Mouse (Mus musculus) spleen, adult 2 months (tissue): ENCODE results near the gene Grik2.

Experiments
- CTCF ChIP-seq: fragments of 200-500 bp; IDR thresholded peaks from 2 replicates; pipeline ENCODE4 v1.5.1; 2011; ENCODE audit warnings: mild to moderate bottlenecking, inconsistent platforms; ENCODE audit not compliant: insufficient read depth, insufficient read length, insufficient replicate concordance; ENCODE audit errors: extremely low read depth
- POLR2A ChIP-seq: fragments of 200-500 bp; IDR thresholded peaks from 2 replicates; pipeline ENCODE4 v1.6.1; 2011; ENCODE audit warnings: low read depth, low read length, inconsistent platforms

DNA sequence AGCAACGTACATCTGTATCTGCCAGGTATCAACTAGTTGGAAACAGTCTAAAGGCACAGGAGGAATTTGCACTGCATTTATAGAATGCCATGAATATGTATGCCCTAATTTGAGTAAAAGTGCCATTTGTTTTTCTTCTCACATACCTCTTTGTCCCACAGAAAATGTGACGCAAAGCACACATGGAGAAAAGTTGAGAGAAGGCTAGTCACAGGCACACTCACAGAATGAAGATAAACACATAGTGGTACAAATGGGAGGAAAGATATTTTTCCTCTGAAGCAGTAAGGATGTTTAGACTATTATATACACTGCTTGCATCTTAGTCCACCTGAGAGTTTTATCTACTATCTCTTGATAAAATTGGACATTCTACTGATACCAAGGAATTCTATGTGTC is 190.9 kb downstream of the Grik2 start:
- TF ChIP-seq POLR2A (no peak), CTCF (no peak)
